Mouse (Mus musculus) midbrain, embryonic 11.5 days (tissue): ENCODE measurements at regions not wholly inside any gene's neighbourhood (a gene's known extent, or its start where the extent isn't known, plus 50 kb on each side); places are given as distances from the start of the nearest gene placed in this dataset. TPM values are rescaled to one million over a fixed set of nuclear protein-coding genes. Genes with fewer than 3 reads are reported as not detected.

Source experiments
- ATAC-seq: fragments of 200-750 bp; cut with Nextera tagmentation; 2 replicates; pipeline ENCODE4 v1.8.0; 2017; ENCODE audit warnings: moderate TSS enrichment, moderate library complexity; ENCODE audit not compliant: low FRiP score
- DNase-seq: peaks from one replicate; pipeline ENCODE4 v3.0.0; 2015; ENCODE audit warnings: low spot score; ENCODE audit errors: missing footprints
- H3K27ac ChIP-seq: fragments of 300-500 bp; sonication (generic); 2 replicates; pipeline ENCODE4 v1.5.1; 2014; ENCODE audit warnings: low read depth, low read length
- H3K27me3 ChIP-seq: fragments of 300-500 bp; sonication (generic); 2 replicates; pipeline ENCODE4 v1.6.1; 2014; ENCODE audit warnings: mild to moderate bottlenecking, low read length, moderate library complexity, mixed read lengths; ENCODE audit not compliant: control insufficient read depth, insufficient read depth
- H3K36me3 ChIP-seq: fragments of 300-500 bp; sonication (generic); 2 replicates; pipeline ENCODE4 v1.6.1; 2014; ENCODE audit warnings: mild to moderate bottlenecking, low read length, moderate library complexity, mixed read lengths; ENCODE audit not compliant: control insufficient read depth, insufficient read depth
- H3K4me1 ChIP-seq: fragments of 300-500 bp; sonication (generic); 2 replicates; pipeline ENCODE4 v1.6.1; 2014; ENCODE audit warnings: low read length; ENCODE audit not compliant: control insufficient read depth, insufficient read depth
- H3K4me2 ChIP-seq: fragments of 300-500 bp; sonication (generic); 2 replicates; pipeline ENCODE4 v1.6.1; 2014; ENCODE audit warnings: mild to moderate bottlenecking, moderate library complexity
- H3K4me3 ChIP-seq: fragments of 300-500 bp; sonication (generic); 2 replicates; pipeline ENCODE4 v1.5.1; 2014; ENCODE audit warnings: low read depth, low read length
- H3K9ac ChIP-seq: fragments of 300-500 bp; sonication (generic); 2 replicates; pipeline ENCODE4 v1.6.1; 2014; ENCODE audit warnings: low read length
- H3K9me3 ChIP-seq: fragments of 300-500 bp; sonication (generic); 2 replicates; pipeline ENCODE4 v1.6.1; 2016; ENCODE audit warnings: low read length; ENCODE audit not compliant: control insufficient read depth
- WGBS: fragments of 180-500 bp; shearing (Covaris S2); extraction: QIAGEN DNeasy Blood & Tissue Kit; methylation state at CpG from one replicate; pipeline ENCODE4 v1.1.7; 2014; 5-methylcytosine and 5-hydroxymethylcytosine counted together
- microRNA-seq: library from miRNA; unstranded; fragments of <30 nt; microRNA quantifications from one replicate; pipeline ENCODE4, GENCODE M21; 2017

- Histone ChIP-seq H3K9ac (no peak overlapping the region), H3K27ac (no peak overlapping the region), H3K36me3 (no peaks in the 10 kb centered on the region), H3K4me1 (no peaks in the 10 kb centered on the region), H3K4me3 (no peak overlapping the region), H3K9me3 (no peaks in the 10 kb centered on the region), H3K4me2 (no peak overlapping the region), H3K27me3 (no peaks in the 10 kb centered on the region)
- DNase-seq (peak; percentile 60), ATAC-seq (peak; percentile 50; the same call in 1 of the 2 replicates)
- 65% methylated on average over 5 of the region's 5 CpGs for WGBS
Observed at GRCm38 (mm10) chr8:44576314-44576858, 358.9 kb upstream of the Fat1 start.

GRCm38 (mm10) chr8:44576993-44577392 is 358.3 kb upstream of the Fat1 start:
- H3K4me1 ChIP-seq: no peaks in the 10 kb centered on the region
- H3K9ac ChIP-seq: no peak overlapping the region
- ATAC-seq (no peak), DNase-seq (no peak)
- 64% methylated on average over 5 of the region's 5 CpGs for WGBS
- H3K36me3 ChIP-seq: no peaks in the 10 kb centered on the region
- no peak overlapping the region for H3K4me3 ChIP-seq
- H3K27ac ChIP-seq: no peak overlapping the region
- no peaks in the 10 kb centered on the region for H3K27me3 ChIP-seq
- H3K4me2 ChIP-seq: no peak overlapping the region
- no peaks in the 10 kb centered on the region for H3K9me3 ChIP-seq

Small RNA genes in the stretch of these regions (microRNA-seq; reads per million reads assigned to microRNA genes)
- gene Gm26241: not detected
